Mouse (Mus musculus) thymus, postnatal 10 days (tissue): Measurements from ENCODE around the gene Sema4b.

Experiments used
- DNase-seq, 2 experiments: peaks; one replicate each; pipeline ENCODE4 v3.0.0; 2021; ENCODE audit warnings: low spot score in 2 of 2

Sema4b gene

DNA sequence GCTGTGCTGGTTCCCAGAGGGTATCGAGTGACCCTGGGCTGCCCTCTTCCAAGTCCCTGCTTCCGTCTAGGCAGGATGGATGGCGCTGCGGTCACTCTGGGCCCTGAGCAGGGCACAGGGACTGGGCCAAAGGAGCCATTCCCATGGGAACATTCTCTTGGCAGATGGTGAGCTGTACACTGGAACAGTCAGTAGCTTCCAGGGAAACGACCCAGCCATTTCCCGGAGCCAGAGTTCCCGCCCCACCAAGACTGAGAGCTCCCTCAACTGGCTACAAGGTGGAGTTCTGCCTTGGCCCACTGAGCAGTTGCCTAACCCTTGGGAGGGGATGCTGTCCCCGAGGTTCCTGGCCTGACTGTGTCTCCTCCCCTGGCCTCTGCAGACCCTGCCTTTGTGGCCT lies 29.9 kb downstream of the Sema4b start:
- DNase-seq, result no peak

GRCm38 (mm10) chr7:80218666-80219065 lies 32.0 kb downstream of the Sema4b start:
- no peak for DNase-seq

- no peak for DNase-seq
These were observed 33.7 kb downstream of the Sema4b start for GRCm38 (mm10) chr7:80220237-80220797.

DNA sequence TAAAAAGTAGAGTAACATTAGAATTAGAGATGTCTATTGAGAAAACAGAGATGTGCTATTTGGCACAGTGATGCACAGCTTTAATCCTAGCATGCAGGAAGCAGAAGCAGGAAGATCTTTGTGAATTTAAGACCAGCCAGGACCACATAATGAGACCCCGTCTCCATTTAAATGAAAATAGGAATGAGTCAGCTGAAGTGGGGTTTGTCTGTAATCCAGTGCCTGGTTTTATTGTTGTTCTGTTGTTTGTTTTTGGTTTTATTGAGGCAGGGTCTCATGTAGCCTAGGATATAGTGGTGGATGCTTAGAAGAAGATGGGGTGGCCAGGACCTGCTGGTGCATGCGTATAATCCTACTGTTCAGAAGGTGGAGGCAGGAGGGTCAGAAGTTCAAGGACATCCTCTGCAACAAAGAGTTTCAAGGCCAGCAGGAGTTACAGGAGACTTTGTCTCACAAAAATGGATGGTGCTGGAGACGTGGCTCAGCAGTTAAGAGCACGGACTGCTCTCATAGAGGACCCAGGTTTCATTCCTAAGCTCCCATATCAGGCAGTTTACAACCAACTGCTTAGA lies 34.6 kb downstream of the Sema4b start:
- no peak for DNase-seq

DNA sequence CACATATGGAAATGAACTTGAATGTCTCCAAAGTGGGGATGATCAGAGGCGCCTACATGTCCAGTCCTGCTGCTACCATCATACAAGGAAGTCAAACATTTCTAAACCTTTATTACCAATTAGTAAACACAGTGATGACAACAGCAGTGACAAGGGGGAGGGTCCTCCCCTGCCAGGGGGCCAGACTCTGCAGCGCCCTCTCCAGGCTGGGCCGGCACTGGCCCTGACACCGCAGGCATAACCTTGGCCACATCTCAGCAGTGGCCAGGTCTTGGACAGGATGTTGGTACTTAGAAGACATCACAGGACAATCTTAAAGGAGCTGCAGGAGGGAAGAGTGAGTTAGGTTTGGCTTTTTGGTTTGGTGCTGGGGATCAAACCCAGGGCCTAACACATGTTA lies 40.4 kb downstream of the Sema4b start:
- no peak for DNase-seq

GRCm38 (mm10) chr7:80230196-80230595 lies 43.6 kb downstream of the Sema4b start:
- DNase-seq, result no peak

- DNase-seq, result no peak
These were observed 45.4 kb downstream of the Sema4b start for GRCm38 (mm10) chr7:80231971-80232488.

DNA sequence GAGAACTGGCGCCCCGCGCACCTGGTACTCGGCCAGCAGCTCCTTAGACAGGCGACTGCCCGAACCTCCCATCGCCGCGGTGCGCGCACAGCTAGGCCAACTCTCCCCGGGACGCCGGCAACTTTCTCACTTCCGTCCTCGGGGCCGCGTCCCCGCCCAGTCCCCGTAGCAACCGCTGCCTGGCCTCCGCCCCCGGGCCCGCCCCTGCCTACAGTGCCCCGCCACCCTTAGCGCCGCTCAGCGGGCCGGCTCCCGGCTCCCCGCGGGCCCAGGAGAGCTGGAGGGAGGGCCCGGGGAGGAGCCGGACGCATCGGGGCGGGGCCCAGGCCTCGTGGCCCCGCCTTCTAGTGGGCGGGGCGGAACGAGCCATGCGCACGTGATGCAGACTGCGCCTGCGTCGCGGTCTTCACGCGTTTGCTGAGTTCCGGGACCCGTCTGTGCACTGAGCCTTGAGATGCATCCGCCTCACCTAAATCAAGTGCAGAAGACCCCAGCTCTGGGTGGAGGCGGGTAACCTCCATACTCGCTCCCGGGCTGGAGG lies 45.9 kb downstream of the Sema4b start, which contains the start of the genes Cib1 and Gdpgp1:
Cib1 (minus strand) TSS at position 325 of the 541 bp plus-strand sequence.
Gdpgp1 (plus strand) TSS at position 377 of the 541 bp plus-strand sequence.
- DNase-seq, result peak; percentile 97 to 98

DNA sequence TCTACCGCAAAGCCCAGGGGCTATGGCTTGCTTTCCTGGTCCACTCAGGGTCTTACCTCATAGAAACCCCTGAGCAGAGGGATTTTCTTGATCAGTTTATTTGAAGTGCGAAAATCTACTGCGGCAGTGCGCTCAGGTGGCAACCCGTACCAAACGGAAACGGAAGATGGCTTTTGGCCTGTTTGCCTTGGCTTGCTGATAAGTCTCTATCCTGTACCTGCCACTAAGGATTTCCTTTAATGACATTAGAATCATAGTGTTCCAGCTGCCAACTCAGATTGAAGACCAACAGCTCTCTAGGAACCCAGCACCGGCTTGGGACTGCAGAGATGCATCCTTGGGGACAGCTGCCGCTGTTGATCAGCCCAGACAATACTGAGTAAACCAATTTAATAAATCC lies 47.2 kb downstream of the Sema4b start:
- no peak for DNase-seq

DNA sequence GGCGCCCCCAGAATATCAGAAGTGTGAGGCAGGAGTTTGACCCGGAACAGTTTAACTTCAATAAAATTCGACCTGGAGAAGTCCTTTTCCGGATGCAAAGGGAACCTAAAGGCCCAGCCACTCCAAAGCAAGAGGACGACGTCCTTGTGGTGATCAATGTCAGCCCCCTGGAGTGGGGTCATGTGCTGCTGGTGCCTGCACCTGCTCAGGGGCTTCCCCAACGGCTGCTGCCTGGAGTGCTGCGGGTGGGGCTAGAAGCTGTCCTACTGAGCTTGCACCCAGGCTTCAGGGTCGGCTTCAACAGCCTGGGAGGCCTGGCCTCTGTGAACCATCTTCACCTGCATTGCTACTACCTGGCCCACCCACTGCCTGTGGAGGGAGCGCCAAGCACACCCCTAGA lies 51.9 kb downstream of the Sema4b start:
- no peak for DNase-seq

- no peak for DNase-seq
These were observed 55.0 kb downstream of the Sema4b start for GRCm38 (mm10) chr7:80241661-80242060.

DNA sequence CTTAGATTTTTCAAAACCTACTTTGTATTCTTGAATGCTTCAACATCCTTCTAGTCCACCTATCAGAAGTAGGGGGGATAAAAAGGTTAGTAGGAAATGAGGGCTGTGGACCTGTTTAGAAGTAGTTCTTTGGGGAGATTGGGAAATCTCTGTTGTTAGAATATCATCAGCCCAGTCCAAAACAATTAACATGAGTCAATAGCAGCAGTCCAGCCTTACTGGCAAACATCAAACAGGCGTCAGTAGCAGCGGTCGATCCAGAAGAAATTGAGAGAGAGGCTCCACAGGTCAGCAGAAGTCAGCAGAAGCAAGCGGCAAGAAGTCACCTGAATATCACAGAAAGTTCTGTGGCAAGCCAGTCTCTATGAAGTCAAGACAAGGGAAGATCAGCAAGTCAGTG lies 58.2 kb downstream of the Sema4b start:
- DNase-seq, result no peak

DNA sequence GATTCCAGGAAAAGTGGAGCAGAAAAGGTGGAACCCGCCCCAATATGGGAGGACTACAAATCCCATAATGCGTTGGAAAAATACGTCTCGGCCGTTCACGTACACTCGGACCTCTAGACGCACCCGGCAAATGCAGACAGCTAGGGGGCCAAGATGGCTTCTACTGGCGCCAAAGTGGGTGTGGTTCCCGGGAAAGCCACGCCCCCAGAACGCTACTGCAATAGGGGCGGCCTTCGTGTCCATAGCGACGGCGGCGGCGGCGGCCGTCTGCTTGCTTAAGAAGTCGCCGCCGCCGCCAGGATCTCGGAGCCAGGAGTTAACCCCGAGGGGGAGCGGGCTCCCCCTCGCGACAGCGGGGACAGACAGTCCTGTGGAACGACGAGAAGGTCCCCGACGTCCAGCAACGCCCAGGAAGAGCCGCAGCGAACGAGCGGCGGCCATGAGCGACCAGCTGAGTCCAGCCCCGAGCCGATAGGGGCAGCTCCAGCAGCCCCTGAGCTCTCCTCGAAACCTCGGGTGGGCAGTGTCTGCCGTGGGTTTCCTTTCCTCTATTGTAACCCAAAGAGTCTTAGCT lies 59.6 kb downstream of the Sema4b start, which contains the start of gene Ttll13:
Ttll13 (plus strand) TSS at position 229 of the 574 bp plus-strand sequence.
- DNase-seq, result peak; percentile 96

DNA sequence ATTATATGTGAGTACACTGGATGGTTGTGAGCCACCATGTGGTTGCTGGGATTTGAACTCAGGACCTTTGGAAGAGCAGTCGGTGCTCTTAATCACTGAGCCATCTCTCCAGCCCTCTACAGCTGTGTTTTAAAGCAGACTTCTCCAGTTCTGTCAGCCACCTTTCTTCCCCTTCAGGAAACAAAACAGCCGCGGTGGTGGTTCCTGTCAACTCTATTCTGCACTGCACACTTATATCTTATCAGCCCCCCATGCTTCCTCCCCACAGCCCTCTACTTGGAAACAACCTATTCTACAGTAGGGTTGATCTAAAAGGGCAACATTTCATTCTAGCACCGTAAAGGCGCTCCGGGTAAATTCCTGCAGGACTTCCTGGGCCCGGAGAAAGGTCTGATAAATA lies 60.2 kb downstream of the Sema4b start:
- peak in 1 of 2 experiments; percentile 29 for DNase-seq

DNA sequence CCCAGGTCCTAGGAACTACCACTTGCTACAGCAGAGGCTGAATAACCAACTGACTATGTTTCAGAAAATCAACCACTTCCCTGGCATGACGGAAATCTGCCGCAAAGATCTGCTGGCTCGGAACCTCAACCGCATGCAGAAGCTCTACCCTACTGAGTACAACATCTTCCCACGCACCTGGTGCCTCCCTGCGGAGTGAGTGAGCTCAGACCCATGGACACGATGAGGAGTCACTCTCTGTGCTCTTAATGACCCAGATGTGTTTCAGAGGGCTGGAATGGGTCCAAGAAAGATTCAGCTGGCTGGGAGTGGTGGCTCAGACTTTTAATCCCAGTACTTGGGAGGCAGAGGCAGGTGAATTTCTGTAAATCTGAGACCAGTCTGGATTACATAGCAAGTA lies 65.8 kb downstream of the Sema4b start:
- DNase-seq, result no peak

GRCm38 (mm10) chr7:80252886-80253285 lies 66.2 kb downstream of the Sema4b start:
- no peak for DNase-seq

GRCm38 (mm10) chr7:80255981-80256380 lies 69.3 kb downstream of the Sema4b start:
- no peak for DNase-seq

DNA sequence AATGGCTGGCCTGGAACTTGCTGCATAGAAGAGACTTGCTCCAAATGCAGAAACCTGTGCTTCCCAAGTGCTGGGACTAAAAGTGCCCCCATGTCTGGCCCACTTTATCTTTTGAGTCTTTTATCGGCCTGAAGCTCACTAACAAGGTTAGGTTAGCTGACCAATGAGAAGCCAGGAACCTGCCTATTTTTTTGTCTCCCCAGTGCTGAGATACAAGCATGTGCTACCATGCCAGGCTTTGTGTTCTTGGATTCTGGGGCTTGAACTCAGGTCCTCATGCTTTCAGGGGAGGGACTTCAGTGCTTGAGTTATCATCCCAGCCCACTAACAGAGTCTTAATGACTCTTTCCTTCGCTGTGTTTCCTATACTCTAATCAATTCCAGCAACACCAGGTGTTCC lies 71.1 kb downstream of the Sema4b start:
- no peak for DNase-seq

DNA sequence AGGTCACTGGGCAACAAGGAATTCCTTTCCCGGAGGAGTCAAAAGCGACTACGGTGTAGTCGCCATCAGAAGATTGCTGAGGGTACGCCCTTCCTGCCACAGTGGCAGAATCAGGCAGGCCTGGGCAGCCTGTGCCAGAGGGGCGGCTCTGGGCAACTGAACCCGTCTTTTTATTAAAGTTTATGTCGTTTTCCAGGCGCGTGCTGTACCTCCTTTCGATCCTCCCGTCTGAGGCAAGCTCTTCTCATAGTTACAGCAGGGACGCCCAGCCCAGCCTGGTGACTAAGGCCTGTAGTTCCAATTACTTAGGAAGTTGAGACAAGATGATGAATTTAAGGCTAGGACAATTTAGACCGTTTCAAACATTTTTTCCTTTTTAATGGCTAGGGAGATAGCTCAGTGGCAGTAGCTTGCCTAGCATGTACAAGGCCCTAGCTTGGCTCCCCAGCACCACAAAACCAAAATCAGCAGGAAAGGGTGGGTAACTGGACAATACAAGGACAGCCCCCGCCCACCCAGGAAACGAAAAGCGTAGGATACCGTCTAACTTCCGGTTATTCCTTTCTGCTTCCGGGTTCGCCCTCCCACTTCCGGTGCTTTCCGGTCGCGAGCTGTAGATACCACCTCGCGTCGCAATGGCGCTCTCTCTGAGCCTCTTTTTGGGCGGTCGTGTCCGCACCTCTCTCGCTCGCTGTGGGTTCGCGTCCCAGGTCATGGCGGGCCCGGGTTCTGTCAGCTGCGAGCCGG lies 74.2 kb downstream of the Sema4b start, which contains the start of gene Ngrn:
Ngrn (plus strand) TSS at position 591 of the 747 bp plus-strand sequence.
- peak; percentile 72 to 81 for DNase-seq

DNA sequence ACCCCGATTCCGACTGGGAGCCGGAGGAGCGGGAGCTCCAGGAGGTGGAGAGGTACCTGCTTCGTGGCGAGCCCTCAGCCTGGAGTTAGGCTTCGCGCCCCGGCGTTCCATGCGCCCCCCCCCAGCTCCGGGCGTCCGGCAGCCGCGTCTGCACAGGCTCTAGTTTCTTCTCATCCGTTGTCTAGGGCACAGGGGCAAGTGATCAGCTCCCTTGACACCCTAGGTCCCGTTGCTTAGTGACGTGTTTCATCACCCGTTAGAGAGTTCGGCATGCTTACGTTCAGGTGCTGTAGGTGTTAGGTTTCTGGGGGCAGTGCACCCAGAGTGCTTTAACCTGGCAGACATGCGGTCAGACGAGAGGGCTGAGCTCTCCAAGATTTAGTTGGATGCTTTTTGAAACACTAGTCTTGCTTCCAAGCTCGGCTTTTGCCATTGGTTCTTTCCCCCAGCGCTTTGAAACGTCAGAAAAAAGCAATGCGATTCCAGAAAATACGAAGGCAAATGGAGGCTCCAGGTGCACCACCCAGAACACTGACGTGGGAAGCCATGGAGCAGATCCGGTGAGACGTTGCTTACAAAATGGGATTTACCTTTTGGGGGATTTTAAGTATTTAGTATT lies 74.8 kb downstream of the Sema4b start:
- no peak for DNase-seq

DNA sequence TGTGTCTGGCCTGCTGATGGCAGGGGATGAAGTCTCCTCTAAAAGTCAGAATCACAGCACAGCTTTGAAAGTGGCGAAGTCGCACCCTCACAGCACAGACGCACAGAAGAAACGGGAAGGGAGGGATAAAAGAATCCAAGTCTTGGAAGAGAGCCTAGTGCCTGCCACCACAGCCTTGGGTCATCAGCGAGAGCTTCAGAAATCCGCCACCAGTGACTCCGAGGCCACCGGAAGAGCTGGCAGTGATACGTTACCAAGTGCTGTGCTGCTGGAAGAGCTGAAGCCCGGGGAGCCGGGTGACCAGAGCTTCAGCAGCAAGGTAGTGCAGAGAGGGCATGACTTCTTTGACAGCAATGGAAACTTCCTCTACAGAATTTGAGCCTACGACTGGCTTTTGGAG lies 78.0 kb downstream of the Sema4b start:
- no peak for DNase-seq

DNA sequence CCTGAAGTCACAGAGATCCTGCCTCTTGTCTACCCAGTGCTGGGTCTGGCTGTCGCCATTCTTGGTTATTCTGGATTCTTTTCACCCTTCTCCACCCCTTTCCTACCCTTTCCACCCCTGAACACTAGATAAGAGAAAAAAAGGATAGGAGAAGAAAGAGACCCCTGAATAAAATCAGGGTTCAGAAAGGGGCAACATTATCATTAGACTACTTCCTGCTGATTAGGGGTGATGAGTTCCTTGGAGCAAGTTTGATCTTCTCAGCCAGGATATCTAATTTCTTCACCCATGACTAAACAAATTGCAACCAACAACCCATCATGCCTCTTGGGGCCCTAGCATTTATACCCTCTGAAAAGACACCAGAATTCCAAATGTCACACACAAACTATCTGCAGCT lies 81.1 kb downstream of the Sema4b start:
- DNase-seq, result no peak
